Mouse (Mus musculus) embryonic facial prominence, embryonic 12.5 days (tissue): ENCODE results near the gene Gfi1b. TPM values are rescaled to one million over a fixed set of nuclear protein-coding genes. Genes with fewer than 3 reads are reported as not detected.
A peak's percentile ranks its signal among the peaks of the same experiment; 100 is the strongest.

Experiments
- ATAC-seq: fragments of 200-750 bp; cut with Nextera tagmentation; 2 replicates; pipeline ENCODE4 v1.8.0; 2017; ENCODE audit not compliant: insufficient number of reproducible peaks, insufficient read depth, low FRiP score, low TSS enrichment
- H3K27ac ChIP-seq: fragments of 300-500 bp; sonication (generic); 2 replicates; pipeline ENCODE4 v1.5.1; 2016; ENCODE audit warnings: mild to moderate bottlenecking
- H3K27me3 ChIP-seq: fragments of 300-500 bp; sonication (generic); 2 replicates; pipeline ENCODE4 v1.6.1; 2016; ENCODE audit warnings: mild to moderate bottlenecking, moderate library complexity
- H3K36me3 ChIP-seq: fragments of 300-500 bp; sonication (generic); 2 replicates; pipeline ENCODE4 v1.6.1; 2016; ENCODE audit warnings: mild to moderate bottlenecking
- H3K4me1 ChIP-seq: fragments of 300-500 bp; sonication (generic); 2 replicates; pipeline ENCODE4 v1.6.1; 2016
- H3K4me2 ChIP-seq: fragments of 300-500 bp; sonication (generic); replicated peaks from 2 replicates; pipeline ENCODE4 v1.6.1; 2016; ENCODE audit warnings: mild to moderate bottlenecking, moderate library complexity
- H3K4me3 ChIP-seq: fragments of 300-500 bp; sonication (generic); 2 replicates; pipeline ENCODE4 v1.5.1; 2016; ENCODE audit warnings: mild to moderate bottlenecking
- H3K9ac ChIP-seq: fragments of 300-500 bp; sonication (generic); 2 replicates; pipeline ENCODE4 v1.6.1; 2016; ENCODE audit warnings: mild to moderate bottlenecking, moderate library complexity
- H3K9me3 ChIP-seq: fragments of 300-500 bp; sonication (generic); 2 replicates; pipeline ENCODE4 v1.6.1; 2016; ENCODE audit warnings: mild to moderate bottlenecking, moderate library complexity
- WGBS: fragments of 180-500 bp; shearing (Covaris S2); methylation state at CpG from one replicate; pipeline ENCODE4 v1.1.7; 2016; 5-methylcytosine and 5-hydroxymethylcytosine counted together
- microRNA-seq: library from miRNA; unstranded; fragments of <30 nt; microRNA quantifications from one replicate; pipeline ENCODE4, GENCODE M21; 2017
- polyA plus RNA-seq: library from polyadenylated mRNA; unstranded; fragments of >200 nt; fragmentation: Nextera tagmentation; extraction: Ambion mirVana; gene quantifications from 2 replicates; pipeline ENCODE4 v1.2.1, GENCODE M21; 2016

Gfi1b gene
- polyA plus RNA-seq, 1 experiment from 2014 or later = 1.0 TPM

DNA sequence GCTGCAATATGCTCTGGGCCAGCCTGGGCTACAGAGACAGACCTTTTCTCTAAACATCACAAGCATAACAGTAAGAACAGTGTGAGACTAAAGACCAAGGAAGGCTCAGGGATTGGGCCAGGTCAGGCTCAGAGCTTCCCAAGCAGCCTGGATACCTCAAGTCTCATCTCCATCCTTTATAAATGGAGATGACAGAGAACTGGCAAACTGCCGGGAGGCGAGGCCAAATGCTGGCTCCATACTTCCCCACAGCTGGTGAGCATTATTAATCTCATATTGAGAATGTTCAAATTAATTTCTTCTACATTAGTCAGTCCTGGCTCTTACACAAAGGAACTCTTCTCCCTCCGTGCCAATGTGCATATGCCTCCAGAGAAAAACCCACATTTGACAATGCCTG, 45.0 kb downstream of the Gfi1b start:
- H3K4me1 ChIP-seq = peaks cover 2% of the 10 kb centered on the region; the same call in 1 of the 2 replicates
- ATAC-seq = no peak
- 86% methylated on average over 3 of the region's 3 CpGs for WGBS

DNA sequence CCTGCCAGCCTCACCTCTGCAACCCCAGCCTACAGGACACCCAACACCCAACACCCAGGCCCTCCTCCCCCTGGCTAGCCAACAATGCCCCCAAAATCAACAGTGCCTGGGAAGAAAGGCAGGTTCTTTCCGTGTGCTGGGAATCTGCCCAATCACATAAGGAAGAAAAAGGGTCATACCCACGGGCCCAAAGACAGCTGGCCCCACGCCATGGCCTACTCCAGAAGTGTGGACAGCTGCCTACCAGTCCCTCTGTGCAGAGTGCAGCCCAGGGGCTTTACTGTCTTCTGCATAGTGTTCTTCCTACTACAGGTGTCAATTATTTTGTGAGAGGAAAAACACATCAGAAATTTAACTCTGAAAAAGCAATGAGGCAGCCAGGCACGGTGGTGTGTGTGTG, 46.4 kb downstream of the Gfi1b start:
- ATAC-seq = no peak
- 84% methylated on average over 4 of the region's 4 CpGs for WGBS

More for the DNA sequence above, 45.0 kb downstream of the Gfi1b start:
- Histone ChIP-seq H3K9ac (no peak overlapping the region), H3K4me2 (no peak overlapping the region), H3K9me3 (no peaks in the 10 kb centered on the region), H3K36me3 (peaks cover 88% of the 10 kb centered on the region), H3K4me3 (no peak overlapping the region), H3K27me3 (no peaks in the 10 kb centered on the region), H3K27ac (no peak overlapping the region)

DNA sequence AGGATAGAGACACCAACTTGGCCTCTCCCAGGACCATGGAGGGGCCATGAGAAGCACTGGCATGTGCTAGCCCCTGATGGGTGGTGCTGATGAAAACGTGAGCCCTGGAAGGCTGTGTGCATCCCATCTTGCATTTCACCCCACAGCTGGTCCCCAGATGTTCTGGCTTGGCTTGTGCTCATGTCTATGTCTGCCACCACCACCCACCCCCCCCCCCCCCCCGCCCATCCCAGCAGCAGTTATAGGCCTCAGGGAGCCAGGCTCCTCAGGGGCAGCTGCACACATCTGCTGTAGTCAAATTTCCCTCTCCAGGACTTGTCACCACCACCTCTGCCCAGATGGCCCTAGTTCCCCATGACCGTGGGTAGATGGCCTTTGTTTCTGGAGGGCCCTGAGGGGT, 51.9 kb downstream of the Gfi1b start:
- no peak for ATAC-seq
- Histone ChIP-seq H3K27me3 (no peaks in the 10 kb centered on the region), H3K27ac (no peak overlapping the region), H3K4me3 (no peak overlapping the region), H3K9me3 (no peaks in the 10 kb centered on the region), H3K9ac (no peak overlapping the region), H3K4me2 (no peak overlapping the region), H3K36me3 (peaks cover 93% of the 10 kb centered on the region), H3K4me1 (no peaks in the 10 kb centered on the region)
- WGBS = 32% methylated on average over 2 of the region's 3 CpGs

More for the DNA sequence above, 46.4 kb downstream of the Gfi1b start:
- no peak overlapping the region for H3K4me2 ChIP-seq
- H3K4me3 ChIP-seq = no peak overlapping the region
- no peak overlapping the region for H3K9ac ChIP-seq
- no peaks in the 10 kb centered on the region for H3K4me1 ChIP-seq
- H3K9me3 ChIP-seq = no peaks in the 10 kb centered on the region
- H3K27me3 ChIP-seq = no peaks in the 10 kb centered on the region
- H3K27ac ChIP-seq = no peak overlapping the region
- peaks cover 95% of the 10 kb centered on the region for H3K36me3 ChIP-seq

DNA sequence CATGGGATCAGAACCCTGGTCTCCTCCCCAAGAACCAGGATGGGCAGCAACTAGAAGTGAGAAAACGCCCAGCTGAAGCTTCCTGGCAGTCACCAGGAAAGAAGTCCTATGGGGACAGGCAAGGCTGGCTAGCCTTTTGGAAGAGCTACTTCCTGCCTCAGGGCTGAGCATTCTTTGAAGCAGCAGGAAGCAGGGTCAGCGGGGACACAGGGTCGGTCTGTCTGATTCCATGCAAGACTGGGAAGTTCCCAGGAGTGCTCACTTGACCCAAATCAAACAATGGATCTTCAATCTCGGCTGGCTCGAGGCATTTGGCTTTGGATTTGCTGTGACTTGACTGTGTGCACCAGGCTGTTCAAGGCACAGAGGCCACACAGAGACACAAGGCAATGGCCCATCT, 55.2 kb downstream of the Gfi1b start:
- Histone ChIP-seq H3K27ac (peak overlapping the region; percentile 36; the same call in 1 of the 2 replicates), H3K4me2 (no peak overlapping the region), H3K9me3 (no peaks in the 10 kb centered on the region), H3K27me3 (no peaks in the 10 kb centered on the region), H3K36me3 (peaks cover 60% of the 10 kb centered on the region), H3K9ac (no peak overlapping the region), H3K4me3 (no peak overlapping the region), H3K4me1 (no peaks in the 10 kb centered on the region)
- ATAC-seq = no peak
- WGBS = 35% methylated on average over 5 of the region's 5 CpGs

DNA sequence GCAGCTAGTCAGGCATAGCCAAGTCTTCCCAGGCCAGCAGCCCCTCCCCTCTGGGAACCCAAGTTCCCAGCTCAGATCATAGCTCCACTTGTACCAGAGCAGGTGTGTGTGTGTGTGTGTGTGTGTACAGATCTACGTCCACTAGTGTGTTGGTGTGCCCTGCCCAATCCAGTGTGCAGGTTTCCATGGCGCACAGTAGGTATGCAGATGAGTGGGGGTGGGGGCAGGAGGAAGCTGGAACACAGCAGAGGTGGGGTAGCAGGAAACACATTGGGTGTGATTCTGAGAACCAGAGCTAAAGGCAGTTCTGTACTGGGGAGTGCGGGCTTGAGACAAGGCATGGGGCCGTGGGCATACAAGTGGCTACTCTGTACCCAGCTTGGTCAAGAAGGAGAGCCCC, 57.4 kb downstream of the Gfi1b start:
- ATAC-seq = peak; percentile 29; the same call in 1 of the 2 replicates
- no peaks in the 10 kb centered on the region for H3K9me3 ChIP-seq
- 92% methylated on average over 4 of the region's 4 CpGs for WGBS
- peaks cover 42% of the 10 kb centered on the region for H3K36me3 ChIP-seq
- H3K4me1 ChIP-seq = no peaks in the 10 kb centered on the region
- H3K4me3 ChIP-seq = no peak overlapping the region
- no peaks in the 10 kb centered on the region for H3K27me3 ChIP-seq
- no peak overlapping the region for H3K9ac ChIP-seq
- no peak overlapping the region for H3K27ac ChIP-seq
- H3K4me2 ChIP-seq = no peak overlapping the region

DNA sequence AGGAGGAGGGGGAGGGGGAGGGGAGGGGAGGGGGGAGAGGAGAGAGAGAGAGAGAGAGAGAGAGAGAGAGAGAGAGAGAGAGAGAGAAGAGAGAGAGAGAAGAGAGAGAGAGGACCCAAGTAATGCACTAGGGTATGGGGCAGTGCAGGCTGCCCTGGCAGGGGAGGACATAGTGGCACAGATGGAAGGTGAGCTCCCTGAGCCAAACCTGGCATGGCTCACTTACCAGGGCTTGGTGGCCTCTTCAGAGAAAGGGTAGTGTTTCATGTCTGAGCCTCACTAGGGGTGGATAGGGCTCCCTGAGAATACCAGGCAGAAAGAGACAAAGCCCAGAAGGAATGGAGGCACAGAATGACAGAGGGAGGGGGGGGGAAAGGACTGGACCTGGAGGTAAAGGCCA, 58.0 kb downstream of the Gfi1b start:
- H3K4me3 ChIP-seq = no peak overlapping the region
- ATAC-seq = no peak

DNA sequence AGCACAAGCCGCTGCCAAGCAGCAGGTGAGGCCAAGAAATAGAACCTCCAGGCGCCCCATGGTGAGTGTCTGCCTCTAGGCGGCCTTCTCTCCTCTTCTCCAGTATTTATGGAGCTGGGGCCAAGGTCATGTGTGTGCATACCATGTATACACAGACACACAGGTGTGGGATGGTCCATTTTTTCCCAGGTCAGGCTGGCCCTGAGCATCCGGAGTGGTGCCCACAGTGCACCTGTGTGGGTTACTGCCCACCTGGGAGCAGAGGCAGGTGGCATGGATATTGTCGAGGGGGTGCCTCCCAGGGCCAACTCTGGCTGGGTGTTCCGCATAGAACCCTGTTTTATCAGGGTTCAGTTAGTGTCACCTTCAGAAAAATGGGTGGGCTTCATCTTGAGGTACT, 58.5 kb downstream of the Gfi1b start, which contains the start of gene Cel:
Cel (minus strand) TSS at position 101 of the 400 bp plus-strand sequence.
- no peaks in the 10 kb centered on the region for H3K27me3 ChIP-seq
- peaks cover 31% of the 10 kb centered on the region for H3K36me3 ChIP-seq
- no peaks in the 10 kb centered on the region for H3K4me1 ChIP-seq
- H3K4me3 ChIP-seq = no peak within 1 kb of the TSS
- H3K9ac ChIP-seq = no peak within 1 kb of the TSS
- no peak within 1 kb of the TSS for H3K27ac ChIP-seq
- WGBS = 75% methylated on average over 6 of the region's 6 CpGs
- H3K4me2 ChIP-seq = no peak within 1 kb of the TSS
- no peak for ATAC-seq
- no peaks in the 10 kb centered on the region for H3K9me3 ChIP-seq

More for the DNA sequence above, 58.0 kb downstream of the Gfi1b start:
- Histone ChIP-seq H3K9ac (no peak overlapping the region), H3K36me3 (peaks cover 37% of the 10 kb centered on the region), H3K4me2 (no peak overlapping the region), H3K27ac (no peak overlapping the region), H3K27me3 (no peaks in the 10 kb centered on the region), H3K9me3 (no peaks in the 10 kb centered on the region), H3K4me1 (no peaks in the 10 kb centered on the region)

Small RNA genes lying within 50 kb of the gene (microRNA-seq; reads per million reads assigned to microRNA genes)
- gene Gm22824 = not detected

Other genes with a start within 250 kb of the Gfi1b start
- gene Ppp1r26, start 175.2 kb downstream of the Gfi1b start, polyA plus RNA-seq = 7.2 TPM in 2 replicates
- 0.69 and 1.2 TPM in 2 replicates for gene 1700007K13Rik, start 155.7 kb downstream of the Gfi1b start, polyA plus RNA-seq
- 57.5 and 61.8 TPM in 2 replicates for gene Mrps2, start 153.9 kb downstream of the Gfi1b start, polyA plus RNA-seq
- gene Gbgt1, start 125.1 kb downstream of the Gfi1b start, polyA plus RNA-seq = 0.36 TPM in 1 of 2 replicates, not detected in the other
- 0.87 TPM in 1 of 2 replicates, not detected in the other for gene Gm10134, start 115.9 kb downstream of the Gfi1b start, polyA plus RNA-seq
- gene Ralgds, start 108.9 kb downstream of the Gfi1b start, polyA plus RNA-seq = 64.1 and 66.1 TPM in 2 replicates
- not detected in 2 replicates for gene Cel, start 58.6 kb downstream of the Gfi1b start, polyA plus RNA-seq
- 52.4 and 53.6 TPM in 2 replicates for gene Gtf3c5, start 38.2 kb downstream of the Gfi1b start, polyA plus RNA-seq
- gene Tsc1, start 19.2 kb upstream of the Gfi1b start, polyA plus RNA-seq = 25.3 and 26.4 TPM in 2 replicates
- 0.57 and 1.0 TPM in 2 replicates for gene Spaca9, start 77.7 kb upstream of the Gfi1b start, polyA plus RNA-seq
- 0.80 and 0.97 TPM in 2 replicates for gene Ak8, start 78.2 kb upstream of the Gfi1b start, polyA plus RNA-seq
- 30.3 and 31.1 TPM in 2 replicates for gene Gtf3c4, start 218.4 kb upstream of the Gfi1b start, polyA plus RNA-seq
- gene Ddx31, start 218.4 kb upstream of the Gfi1b start, polyA plus RNA-seq = 17.9 and 21.3 TPM in 2 replicates